Mouse (Mus musculus) neutrophil, adult 65 days (primary cell): ENCODE results near the gene Gm7861. TPM values are rescaled to one million over a fixed set of nuclear protein-coding genes. Genes with fewer than 3 reads are reported as not detected.

Experiments used
- total RNA-seq: library from RNA; stranded (reverse); gene quantifications from 2 replicates; pipeline ENCODE4 v1.2.4, GENCODE M21; 2023

Gm7861 gene
- total RNA-seq: not detected in 2 replicates

DNA sequence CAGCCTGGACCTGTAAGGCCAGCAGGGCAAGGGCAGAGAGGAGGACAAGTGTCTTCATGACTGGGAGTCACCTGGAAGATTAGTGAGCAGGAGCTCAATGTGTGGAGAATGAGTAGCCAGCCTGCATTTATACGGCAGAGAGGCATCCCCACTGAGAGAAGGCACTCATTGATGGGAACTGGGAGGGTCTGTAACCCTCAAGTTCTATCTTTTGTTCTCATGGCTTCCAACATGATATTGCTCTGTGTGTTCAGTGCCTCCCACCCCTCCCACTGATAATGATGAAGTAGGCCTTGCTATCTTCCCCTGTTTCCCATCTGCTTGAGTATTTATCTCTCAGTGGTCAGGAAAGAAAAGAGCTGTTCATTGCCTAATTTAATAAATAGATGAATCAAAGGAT lies at the start of gene Gm7861:
Gene Gm7861 (minus strand): TSS at position 101 of the 400 bp plus-strand sequence.

DNA sequence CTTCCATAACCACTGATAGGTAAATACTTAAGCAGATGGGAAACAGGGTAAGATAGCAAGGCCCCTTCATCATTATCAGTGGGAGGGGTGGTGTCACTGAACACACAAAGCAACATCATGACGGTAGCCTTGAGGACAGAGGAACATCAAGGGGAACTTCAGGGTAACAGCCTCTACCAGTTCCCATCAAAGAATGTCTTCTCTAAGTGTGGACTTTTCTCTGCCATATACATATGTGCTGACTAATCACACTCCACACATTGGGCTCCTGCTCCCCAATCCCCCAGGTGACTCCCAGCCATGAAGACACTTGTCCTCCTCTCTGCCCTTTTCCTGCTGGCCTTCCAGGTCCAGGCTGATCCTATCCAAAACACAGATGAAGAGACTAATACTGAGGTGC lies 23.6 kb upstream of the Gm7861 start, which contains the start of gene Defa26:
Gene Defa26 (plus strand): TSS at position 301 of the 400 bp plus-strand sequence.

GRCm38 (mm10) chr8:21582706-21583105 lies 11.6 kb downstream of the Gm7861 start, which contains the start of gene Defa28:
Gene Defa28, plus strand, starts transcription at chr8:21583006.

GRCm38 (mm10) chr8:21565086-21565485 lies 29.2 kb downstream of the Gm7861 start, which contains the start of gene Defa37:
Gene Defa37, plus strand, starts transcription at chr8:21565386.

Other genes starting within 250 kb of the Gm7861 start
- gene Defa2, start 216.0 kb downstream of the Gm7861 start, total RNA-seq: not detected in 2 replicates
- not detected in 2 replicates for gene Defa33, start 202.7 kb downstream of the Gm7861 start, total RNA-seq
- not detected in 2 replicates for gene Defa36, start 167.1 kb downstream of the Gm7861 start, total RNA-seq
- gene Gm7849, start 137.9 kb downstream of the Gm7861 start, total RNA-seq: not detected in 2 replicates
- gene Defa20, start 85.2 kb downstream of the Gm7861 start, total RNA-seq: not detected in 2 replicates
- not detected in 2 replicates for gene Defa32, start 65.5 kb downstream of the Gm7861 start, total RNA-seq
- not detected in 2 replicates for gene Defa37, start 29.1 kb downstream of the Gm7861 start, total RNA-seq
- not detected in 2 replicates for gene Defa28, start 11.5 kb downstream of the Gm7861 start, total RNA-seq
- gene Defa26, start 23.7 kb upstream of the Gm7861 start, total RNA-seq: not detected in 2 replicates
- not detected in 2 replicates for gene Defa17, start 61.3 kb upstream of the Gm7861 start, total RNA-seq
- not detected in 2 replicates for gene Defa34, start 71.3 kb upstream of the Gm7861 start, total RNA-seq
- gene AY761184, start 109.1 kb upstream of the Gm7861 start, total RNA-seq: not detected in 2 replicates
- not detected in 2 replicates for gene Defa24, start 140.0 kb upstream of the Gm7861 start, total RNA-seq
- not detected in 2 replicates for gene Defb50, start 229.0 kb upstream of the Gm7861 start, total RNA-seq
- not detected in 2 replicates for gene Defb2, start 245.4 kb upstream of the Gm7861 start, total RNA-seq